Mouse (Mus musculus): ENCODE results near the gene Efcab8.

Gene Efcab8

DNA sequence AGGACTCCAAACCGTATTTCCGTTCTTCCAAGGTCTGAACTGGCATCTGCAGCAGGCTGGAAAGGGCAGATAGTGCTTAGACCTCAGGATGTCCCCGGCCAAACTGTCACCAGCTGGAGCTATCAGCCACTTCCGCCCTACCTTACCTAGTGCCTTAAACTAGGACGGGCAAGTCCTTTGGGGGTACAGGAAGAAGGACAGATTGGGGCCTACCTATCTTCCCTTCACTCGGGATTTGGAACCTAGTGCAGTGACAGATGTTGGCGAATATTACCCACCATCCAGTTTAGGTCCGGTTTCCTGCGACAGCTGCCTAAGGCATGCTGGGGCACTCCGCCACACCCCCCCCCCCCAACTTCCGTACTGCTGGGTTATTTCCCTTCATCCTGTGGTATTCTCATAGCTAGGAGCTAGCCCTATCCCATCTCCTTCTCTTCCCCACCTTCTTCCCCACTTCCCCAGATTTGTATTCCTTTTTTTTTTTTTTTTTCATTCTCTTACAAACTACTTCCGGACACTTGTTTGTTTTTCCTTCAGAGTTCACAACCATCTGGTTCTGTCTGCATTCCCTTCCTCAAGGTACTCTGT lies at the start of gene Efcab8:
Gene Efcab8 (plus strand): TSS at position 538 of the 588 bp plus-strand sequence.
- DNase-seq (ENCODE audit: low spot score), result no peak

DNA sequence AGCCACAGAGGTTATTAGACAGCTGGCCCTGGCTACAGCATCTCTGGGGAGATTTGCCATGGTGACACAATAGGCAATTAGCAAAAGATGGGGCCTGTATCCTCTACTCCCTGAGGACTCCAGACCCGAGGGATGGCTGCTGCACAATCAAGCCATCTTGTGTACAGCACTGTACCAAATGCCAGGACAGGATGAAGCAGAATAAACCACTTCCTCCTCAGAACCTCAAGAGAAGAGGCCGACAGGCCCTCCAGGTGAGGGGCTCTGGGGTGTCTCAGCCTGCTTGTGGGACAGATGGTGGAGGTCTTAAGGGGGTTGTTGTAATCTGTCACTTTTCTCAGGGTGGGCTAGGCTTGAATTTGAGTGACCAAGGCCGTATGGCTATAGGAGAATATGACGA lies 45.7 kb upstream of the Efcab8 start:
- no peak for DNase-seq (ENCODE audit: low spot score)

DNA sequence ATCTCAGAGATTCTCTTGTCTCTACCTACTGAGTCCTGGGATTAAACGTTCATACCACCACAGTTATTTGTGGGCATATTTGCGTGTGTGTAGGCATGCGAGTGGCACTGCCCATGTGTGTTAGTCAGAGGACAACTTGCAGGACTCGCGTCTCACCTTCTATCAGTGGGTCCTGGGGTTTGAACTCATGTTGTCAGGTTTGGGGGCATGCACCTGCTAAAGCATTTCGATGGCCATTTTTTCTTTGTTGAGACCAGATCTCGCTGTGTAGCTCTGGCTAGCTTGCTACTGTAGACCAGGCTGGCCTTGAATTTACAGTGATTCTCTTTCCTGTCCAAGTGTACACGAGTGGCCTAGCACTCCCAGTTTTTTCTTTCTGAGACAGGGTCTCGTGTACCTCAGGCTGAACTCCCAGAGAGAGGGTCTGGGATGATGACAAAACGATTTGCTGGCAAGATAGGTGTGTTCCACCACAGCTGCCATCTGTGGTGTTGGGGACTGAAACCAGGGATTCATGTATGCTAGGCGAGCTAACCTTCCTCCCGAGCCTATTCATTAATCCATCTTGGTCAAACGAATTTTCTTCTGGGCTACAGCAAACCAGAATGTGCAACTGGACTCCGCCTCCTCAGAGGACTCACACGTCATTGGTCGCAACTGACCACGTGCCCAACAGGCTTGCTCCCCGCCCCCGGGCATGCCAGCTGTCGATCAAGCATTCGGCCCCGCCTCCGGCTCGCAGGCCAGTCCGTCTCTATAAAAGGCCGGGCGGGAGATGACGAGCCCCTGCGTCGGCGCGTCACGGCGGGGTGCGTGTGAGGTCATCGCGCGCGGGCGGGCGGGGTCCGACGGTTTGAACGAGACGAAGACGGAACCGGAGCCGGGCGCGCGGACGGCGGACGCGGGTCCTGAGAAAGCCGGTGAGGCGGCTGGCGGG lies 39.0 kb upstream of the Efcab8 start, which contains the start of gene Mapre1:
Gene Mapre1 (plus strand): TSS at position 775 of the 937 bp plus-strand sequence.
- peak; percentile 99 for DNase-seq (ENCODE audit: low spot score)

DNA sequence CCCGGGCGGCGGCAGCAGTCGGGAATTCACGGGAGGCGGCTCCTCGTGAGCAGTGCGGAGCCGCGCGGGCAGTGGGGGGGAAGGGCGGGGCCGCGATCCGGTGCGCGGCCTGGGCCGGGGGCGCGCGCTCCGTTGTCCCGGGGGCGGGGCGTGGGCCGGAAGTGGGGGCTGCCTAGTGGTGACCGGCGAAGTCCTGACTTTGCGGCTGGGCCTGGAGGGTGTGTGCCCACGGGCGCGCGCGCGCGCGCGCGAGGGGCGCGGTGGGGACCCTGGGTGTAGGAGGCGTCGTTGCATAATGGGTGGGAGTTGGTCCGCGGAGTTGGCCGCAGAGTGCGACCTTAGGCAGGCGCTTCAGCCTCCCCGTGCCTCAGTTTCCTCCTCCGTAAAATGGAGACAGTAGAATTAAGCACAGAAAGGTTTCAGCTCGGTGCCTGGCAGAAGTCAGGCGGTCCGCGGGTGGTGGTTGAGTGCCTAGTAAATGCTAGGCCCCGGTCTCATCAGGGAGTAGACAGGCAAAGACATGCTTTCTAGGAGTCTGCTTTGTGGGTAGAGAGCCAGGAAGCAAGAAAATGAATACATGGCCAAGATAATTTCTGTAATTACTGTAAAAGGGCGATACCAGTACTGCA lies 38.2 kb upstream of the Efcab8 start:
- peak; percentile 88 for DNase-seq (ENCODE audit: low spot score)

DNA sequence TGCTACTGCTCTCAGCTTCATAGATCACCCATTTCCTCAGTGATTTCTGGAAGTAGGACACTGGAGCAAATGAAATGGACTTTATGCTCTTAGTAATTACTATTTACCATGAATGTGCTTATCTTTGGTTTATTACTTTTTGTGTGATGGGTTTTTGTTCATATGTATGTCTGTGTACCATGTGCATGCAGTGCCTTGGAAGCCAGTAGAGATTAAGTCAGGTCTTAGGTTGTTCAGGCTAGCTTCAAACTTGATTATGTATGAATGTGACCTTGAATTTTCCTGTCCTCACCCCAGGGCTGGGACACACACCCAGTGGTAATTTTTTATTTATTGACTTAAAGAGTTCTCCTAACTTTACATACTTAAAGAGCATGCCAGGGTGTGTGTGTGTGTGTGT lies 31.7 kb upstream of the Efcab8 start:
- DNase-seq (ENCODE audit: low spot score), result no peak

DNA sequence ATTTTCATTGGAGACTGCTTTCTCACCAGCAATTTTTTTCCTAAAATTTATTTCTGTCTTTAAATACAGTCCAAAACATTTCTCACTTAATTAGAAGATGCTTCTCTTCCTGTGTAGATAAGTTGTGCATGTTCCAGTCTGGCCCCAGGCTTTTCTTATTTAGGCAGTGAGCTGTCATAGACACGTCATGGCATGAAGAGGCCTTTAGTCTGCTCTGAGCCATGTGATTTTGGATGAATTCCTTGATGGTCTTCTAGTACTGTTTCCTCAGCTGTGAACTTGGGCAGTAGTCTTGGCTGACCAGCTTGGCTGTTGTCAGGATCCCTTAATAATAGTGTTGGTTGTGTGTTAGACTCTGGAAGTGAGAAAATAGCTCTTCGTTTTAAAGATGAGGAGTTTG lies 29.4 kb upstream of the Efcab8 start:
- no peak for DNase-seq (ENCODE audit: low spot score)

DNA sequence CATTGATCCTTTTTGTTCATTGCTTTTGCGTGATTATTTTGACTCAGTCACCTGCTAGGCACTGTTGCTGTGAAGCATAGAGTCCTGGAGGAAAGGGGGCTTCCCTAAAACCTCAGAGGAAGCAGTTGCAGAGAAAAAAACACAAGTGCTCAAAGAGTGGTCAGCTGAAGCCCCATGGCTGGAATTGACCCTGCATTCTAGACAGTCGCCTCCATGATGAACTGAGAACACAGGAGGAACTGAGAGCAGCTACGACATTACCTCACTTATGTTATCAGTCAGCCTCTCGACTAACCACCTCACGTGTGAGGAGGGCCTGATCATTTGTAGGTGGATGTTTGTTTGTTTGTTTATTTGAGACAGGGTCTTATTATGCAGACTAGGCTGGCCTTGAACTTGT lies 17.6 kb upstream of the Efcab8 start:
- DNase-seq (ENCODE audit: low spot score), result no peak

DNA sequence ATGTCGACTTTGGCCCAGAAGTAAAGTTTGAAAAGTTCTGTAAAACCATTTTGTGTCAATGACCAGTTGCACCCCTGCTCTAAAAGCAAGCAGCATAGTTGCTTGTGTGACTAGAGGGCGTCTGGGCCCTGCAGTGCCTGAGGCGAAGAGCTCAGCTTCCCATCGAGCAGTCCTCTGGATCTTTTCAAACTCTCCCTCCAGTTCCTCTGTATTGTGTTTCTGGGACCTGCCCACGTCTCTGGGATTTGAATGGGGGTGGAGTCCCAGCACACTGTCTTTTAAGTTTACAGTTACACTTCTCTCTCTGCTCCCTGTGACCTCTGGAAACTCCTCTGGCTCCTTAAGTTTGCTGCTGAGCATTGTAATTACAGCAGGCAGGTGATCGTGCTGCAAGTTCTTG lies 12.2 kb upstream of the Efcab8 start:
- no peak for DNase-seq (ENCODE audit: low spot score)

DNA sequence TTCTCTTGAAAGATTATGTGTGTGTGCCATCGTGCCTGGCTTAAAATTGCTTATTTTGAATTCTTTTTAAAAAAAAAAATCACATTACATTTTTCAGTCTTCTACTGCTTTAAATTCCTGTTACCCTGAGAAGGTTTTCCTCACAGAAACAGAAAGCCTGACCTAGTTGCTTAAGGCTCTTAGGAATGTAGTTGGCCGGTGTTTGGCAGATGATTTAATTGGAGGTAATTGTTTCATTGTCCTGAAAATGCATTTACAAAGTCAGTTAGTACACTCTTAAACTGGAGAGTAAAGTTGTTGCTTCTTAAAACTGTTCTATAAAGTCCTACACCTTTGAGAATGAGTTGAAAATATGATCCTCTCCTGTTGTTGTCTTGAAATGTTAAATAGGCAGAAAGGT lies 10.8 kb upstream of the Efcab8 start:
- no peak for DNase-seq (ENCODE audit: low spot score)

DNA sequence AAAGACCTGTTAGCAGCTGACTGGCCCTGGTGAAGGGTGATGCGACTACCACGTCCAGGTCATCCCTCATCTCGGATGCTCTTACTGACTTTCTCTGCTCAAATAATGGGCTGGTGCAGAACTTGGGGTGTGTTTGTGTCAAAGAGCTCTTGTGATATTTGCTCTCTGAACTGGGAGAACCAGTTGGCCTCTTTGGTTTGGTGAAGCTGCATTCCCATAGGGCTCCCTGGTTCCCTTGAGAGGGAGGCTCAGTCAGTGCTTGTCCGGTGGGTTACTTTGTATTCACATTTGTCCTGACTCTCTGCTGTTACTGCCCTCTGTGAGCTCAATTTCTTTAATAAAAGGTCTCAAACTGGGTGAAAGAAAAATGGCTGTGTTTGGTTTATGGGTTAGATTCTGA lies 6.8 kb upstream of the Efcab8 start:
- no peak for DNase-seq (ENCODE audit: low spot score)

DNA sequence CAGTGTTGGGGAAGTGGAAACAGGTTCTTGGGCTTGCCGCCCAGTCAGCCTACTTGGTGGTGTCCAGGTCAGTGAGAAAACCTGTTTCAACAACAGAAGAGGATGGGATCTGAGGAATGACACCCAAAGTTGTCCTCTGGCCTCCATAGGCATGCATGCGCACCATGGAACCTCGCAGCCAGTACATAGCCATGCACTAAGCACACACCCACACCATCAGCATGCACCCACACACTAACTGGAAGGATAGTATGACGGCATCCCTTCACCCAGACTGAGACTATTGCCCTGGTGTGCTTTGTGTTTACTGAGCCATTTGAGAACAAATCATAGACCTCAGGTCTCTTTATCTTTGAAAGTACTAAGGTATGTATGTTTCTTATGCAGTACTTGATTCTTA lies 4.3 kb upstream of the Efcab8 start:
- no peak for DNase-seq (ENCODE audit: low spot score)

DNA sequence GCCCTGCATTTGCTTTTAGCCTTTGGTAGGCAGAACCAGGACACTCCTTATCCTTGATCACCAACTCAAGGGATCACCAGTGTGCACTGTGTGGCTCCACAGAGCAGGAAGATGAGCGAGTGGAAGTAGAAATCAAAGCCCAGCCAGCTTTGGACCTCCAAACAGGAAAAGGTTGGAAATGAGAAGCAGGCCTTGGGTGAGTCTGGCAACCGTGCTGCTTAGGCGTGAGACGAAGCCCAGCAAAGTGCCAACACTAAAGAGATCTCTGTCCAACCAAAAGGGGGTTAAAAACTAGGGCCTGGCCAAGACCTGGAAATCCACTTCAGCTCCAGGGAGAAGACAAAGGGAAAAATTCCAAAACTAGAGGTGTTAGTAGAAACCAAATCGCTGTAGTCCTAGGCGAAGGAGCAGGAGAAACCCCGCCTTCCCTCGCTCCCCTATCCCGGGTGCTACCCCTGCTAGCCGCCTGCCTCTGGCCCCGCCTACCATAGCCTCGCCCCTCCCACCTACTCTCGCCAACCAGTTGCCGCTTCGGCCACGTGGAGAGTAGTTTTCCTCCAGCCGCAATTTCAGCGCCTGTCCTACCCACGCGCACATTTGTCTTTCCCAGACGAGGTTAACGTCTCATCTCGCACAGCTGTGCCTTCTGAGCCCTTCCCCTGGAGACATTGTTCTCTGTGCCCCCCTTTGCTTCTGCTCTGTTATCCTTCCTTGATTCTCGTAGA lies 931 bp upstream of the Efcab8 start:
- peak; percentile 72 for DNase-seq (ENCODE audit: low spot score)

DNA sequence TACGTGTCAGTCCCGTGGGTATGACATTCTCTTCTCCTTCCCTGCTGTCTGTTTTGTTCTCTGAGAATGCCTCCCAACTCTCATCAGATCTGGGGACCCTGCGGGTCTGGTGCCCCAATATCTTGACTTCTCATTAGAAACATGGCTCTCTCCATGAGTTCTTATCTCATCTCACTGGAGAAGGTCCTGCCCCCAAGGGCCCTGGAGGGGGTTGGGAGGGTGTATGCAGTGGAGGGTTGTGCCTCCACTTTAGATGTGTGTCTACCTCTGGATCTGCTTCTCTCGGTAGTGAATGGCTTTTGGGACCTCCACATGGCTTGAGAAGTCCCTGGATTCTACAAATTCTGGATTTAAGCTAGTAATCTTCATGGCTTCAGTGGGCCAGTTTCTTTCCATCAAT lies 1.4 kb downstream of the Efcab8 start:
- DNase-seq (ENCODE audit: low spot score), result no peak

DNA sequence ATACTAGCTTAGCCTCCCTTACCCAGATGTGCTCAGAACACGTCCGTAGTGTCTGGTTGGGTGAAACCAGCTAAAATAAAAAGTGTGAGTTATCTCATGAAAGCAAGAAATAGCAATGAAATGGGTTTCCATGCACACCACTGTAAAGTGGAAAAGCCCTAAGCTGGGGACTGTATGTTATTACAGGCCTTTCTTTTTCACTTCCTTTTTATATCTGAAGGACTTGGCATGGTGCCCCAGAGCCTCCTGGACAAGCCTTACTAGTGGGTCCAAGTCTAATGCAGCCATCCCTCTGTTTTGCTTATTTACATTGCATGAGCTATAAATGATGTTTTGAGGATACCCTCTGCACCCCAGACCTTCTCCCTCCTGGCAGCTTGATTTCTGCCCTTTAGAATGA lies 4.9 kb downstream of the Efcab8 start:
- no peak for DNase-seq (ENCODE audit: low spot score)

DNA sequence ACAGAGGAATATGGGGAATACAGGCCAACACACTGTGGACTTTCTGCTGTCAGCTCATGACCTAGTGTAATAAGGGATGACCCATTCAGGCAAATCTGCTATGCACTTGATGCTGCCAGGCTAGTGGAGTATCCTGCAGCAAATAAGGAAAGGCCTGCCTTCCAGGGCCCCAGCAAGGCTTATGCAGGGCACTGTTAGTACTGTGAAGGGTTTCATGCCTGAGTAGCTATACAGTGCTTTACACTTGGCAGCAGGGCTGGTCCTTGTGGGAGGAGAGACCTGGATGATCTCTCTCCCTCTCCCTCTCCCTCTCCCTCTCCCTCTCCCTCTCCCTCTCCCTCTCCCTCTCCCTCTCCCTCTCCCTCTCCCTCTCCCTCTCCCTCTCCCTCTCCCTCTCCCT lies 13.6 kb downstream of the Efcab8 start:
- no peak for DNase-seq (ENCODE audit: low spot score)

DNA sequence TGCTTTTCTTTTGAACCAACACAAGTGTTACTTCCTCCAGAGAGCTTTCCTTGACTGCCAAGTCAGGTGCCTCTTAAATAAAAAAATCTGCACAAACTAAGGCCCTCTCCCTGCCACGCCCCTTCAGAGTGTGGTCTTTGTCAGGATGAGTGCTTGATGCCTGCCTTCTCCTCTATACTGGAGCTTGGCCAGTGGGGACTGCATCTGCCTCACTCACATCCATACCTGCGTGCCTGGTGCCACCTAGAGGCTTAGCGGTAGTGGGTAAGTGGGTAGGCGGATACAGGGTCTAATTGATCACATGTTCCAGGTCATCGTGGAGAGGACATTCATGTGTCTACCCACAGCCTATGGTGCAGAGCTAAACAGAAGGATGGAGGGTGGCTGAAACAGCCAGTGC lies 15.4 kb downstream of the Efcab8 start:
- no peak for DNase-seq (ENCODE audit: low spot score)

DNA sequence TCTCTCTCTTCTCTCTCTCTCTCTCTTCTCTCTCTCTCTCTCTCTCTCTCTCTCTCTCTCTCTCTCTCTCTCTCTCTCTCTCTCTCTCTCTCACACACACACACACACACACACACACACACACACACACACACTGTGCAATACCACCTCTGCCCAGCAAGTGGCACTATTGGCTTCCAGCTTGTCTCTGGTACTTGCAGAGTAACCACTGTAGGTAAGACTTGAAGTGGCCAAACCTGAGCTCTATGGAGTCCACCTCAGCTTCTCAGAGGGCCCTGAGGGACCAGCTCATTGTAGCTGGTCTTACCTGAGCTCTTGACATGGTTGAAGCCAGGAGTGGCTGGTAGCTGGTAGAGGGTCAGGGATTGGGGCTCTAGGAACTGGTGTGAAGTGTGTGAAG lies 27.7 kb downstream of the Efcab8 start:
- DNase-seq (ENCODE audit: low spot score), result peak; percentile 8

DNA sequence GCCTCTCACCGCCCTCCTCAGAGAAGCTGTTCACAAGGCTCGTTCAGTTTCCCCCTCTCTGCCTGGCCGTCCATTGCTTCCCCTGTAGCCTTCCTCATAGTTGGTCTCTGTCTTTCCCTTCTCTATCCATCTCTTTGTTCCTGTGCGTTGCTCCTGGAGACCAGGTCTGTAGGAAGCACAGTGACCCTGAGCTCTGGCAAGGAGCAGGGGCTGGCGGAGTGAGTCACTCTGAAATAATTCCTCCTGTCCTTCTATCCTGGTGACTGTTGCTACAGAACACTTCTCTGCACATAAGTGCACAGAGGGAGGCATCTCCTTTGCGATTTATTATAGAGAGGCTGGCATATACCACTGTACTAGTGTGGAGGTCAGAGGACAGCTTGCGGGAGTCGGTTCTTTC lies 28.4 kb downstream of the Efcab8 start:
- DNase-seq (ENCODE audit: low spot score), result no peak

DNA sequence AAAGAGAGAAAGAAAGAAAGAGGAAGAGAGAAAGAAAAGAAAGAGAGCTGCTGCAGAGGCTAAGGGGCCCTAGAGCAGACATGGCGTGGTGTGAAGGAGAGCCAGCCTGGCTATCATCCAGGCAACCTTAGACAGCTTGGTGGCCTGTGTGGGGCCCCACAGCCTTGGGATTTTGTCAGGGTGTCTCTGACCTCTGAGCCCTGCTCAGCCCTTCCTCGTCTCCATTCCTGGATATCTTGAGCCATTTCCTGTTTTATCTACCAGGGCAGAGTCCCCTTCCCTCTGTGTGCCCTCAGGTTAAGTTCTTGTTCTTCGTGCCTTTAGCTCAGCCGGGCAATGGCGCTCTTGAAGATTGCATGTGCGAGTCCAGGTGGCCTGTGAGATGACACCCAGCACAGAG lies 29.1 kb downstream of the Efcab8 start:
- no peak for DNase-seq (ENCODE audit: low spot score)

DNA sequence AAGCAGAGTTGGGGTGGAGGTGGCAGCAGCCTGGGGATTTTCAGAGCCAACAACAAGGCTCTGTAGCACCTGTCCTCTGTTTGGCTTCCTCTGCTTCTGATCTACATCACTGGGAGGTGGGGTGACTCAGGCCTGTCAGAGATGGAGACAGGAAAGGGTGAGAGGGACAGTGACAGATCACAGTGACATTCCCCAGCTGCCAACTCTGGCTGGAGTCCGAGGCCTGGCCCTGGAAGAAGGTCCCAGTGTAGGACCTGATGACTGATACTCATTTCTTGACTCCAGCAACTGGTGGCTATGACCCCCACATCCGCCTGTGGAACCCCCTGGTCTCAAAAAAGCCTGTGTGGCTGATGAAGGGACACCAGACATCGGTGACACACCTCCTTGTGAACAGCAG lies 30.2 kb downstream of the Efcab8 start:
- no peak for DNase-seq (ENCODE audit: low spot score)

DNA sequence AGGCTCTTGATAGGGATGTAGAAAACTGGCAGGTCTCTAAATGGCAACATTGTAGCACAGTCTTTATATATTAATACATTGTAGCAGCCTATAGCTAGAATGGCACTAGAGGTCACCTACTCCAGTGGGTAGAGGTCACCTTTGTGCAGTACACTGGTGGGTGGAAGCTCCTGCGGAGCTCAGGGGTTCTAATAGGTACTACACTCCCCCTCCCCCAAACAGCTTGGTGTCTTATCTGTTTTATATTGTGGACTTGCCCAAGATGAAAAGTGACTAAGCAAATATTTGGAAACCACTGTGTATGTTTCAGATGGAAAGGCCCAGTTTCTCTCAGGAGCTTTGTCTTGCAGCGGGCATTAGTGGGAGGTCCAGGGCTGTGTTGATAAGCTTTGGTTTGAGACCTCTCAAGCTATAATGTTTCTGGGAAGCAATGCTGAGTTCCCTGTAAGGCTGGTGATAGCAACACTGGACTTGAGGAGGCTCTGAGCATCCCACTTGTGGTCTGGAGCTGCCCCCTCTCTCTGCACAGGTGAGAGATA lies 42.3 kb downstream of the Efcab8 start:
- DNase-seq (ENCODE audit: low spot score), result no peak

DNA sequence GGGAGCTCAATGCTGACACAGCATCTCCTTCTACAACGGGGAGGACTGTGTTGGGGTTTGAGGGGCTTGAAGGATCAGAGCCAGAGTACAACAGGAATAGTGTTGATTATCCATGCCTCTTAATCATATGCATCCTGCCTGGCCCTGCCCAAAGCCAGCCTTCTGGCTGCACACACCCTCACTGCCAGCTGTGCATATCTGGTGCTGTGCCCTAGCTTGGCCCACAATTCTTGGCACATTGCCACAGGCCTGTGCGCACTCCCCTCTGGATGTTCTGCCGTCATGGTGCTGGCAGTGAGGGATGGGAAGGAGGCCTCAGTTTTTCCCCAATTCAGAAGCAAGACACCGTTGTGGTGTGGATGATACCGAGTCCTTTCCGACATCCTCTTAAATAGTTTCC lies 44.9 kb downstream of the Efcab8 start:
- DNase-seq (ENCODE audit: low spot score), result no peak

Data from yolk sac, embryonic 10.5 days (tissue).